Mouse (Mus musculus) midbrain, embryonic 16.5 days (tissue): ENCODE measurements around the gene Aplnr. TPM values are rescaled to one million over a fixed set of nuclear protein-coding genes. Genes with fewer than 3 reads are reported as not detected.

ENCODE experiments used
- polyA plus RNA-seq: library from polyadenylated mRNA; unstranded; fragments of >200 nt; fragmentation: Nextera tagmentation; extraction: Ambion mirVana; gene quantifications from 2 replicates; pipeline ENCODE4 v1.2.1, GENCODE M21; 2015

Gene Aplnr
- polyA plus RNA-seq, 1 experiment from 2014 or later = 24.8 TPM

Other genes with a start within 250 kb of the Aplnr start
- 3.9 TPM in 2 replicates for gene Rtn4rl2, start 249.5 kb upstream of the Aplnr start, polyA plus RNA-seq
- 2.8 and 3.1 TPM in 2 replicates for gene Slc43a3, start 199.6 kb upstream of the Aplnr start, polyA plus RNA-seq
- gene Prg2, start 155.8 kb upstream of the Aplnr start, polyA plus RNA-seq = not detected in 2 replicates
- gene Prg3, start 148.0 kb upstream of the Aplnr start, polyA plus RNA-seq = not detected in 2 replicates
- 162 and 170 TPM in 2 replicates for gene Ssrp1, start 99.0 kb upstream of the Aplnr start, polyA plus RNA-seq
- gene P2rx3, start 98.8 kb upstream of the Aplnr start, polyA plus RNA-seq = 1.4 and 2.1 TPM in 2 replicates
- 23.0 and 27.4 TPM in 2 replicates for gene Tnks1bp1, start 88.2 kb upstream of the Aplnr start, polyA plus RNA-seq
- gene Lrrc55, start 61.0 kb downstream of the Aplnr start, polyA plus RNA-seq = 15.2 and 15.8 TPM in 2 replicates
- not detected in 2 replicates for gene Olfr987, start 203.1 kb downstream of the Aplnr start, polyA plus RNA-seq
- not detected in 2 replicates for gene Olfr988, start 227.0 kb downstream of the Aplnr start, polyA plus RNA-seq